Mouse (Mus musculus) C2C12 (cell line): ENCODE measurements around the gene Tnfrsf1b.

Source experiments
- CTCF ChIP-seq: IDR thresholded peaks from one replicate; pipeline ENCODE4 v1.5.1; 2011; ENCODE audit not compliant: control insufficient read depth, insufficient read depth, insufficient read length
- USF1 ChIP-seq: IDR thresholded peaks from one replicate; pipeline ENCODE4 v1.6.1; 2011; ENCODE audit warnings: low read depth, mild to moderate bottlenecking, control low read depth, moderate library complexity

GRCm38 (mm10) chr4:145233487-145234228 lies 13.0 kb downstream of the Tnfrsf1b start:
- TF ChIP-seq CTCF, result no peak
- TF ChIP-seq USF1, result no peak
